In genomic region chr3:87733098-87733497, GRCm38 (mm10) we compare ENCODE assay signal across 21 mouse cellular contexts. TPM values are rescaled to one million over a fixed set of nuclear protein-coding genes. Genes with fewer than 3 reads are reported as not detected.
DNase-seq lines count a peak whose midpoint lies in the region; TF ChIP-seq lines count a peak whose summit lies in the region.
"Had no signal": no experiment of that assay in that cellular context is flagged by ENCODE, and none has a peak within 500 bp of the region (broad histone marks: within the 10 kb centered on the region; RNA-seq: fewer than 3 reads in every experiment).

No protein-coding gene starts in this region.

- no peak for TF ChIP-seq CTCF in liver, adult 2 months (IDR thresholded peaks at IDR 0.05; ENCODE audit: low read depth, low read length)

- no peaks in the 10 kb centered on the region for H3K27me3 ChIP-seq in liver, adult 2 months (ENCODE audit: control insufficient read depth, insufficient read depth, low read length)
- H3K27me3 ChIP-seq: embryonic facial prominence, embryonic 13.5 days; embryonic facial prominence, embryonic 15.5 days; forebrain, embryonic 12.5 days had no signal

- no peaks in the 10 kb centered on the region for H3K79me2 ChIP-seq in liver, adult 2 months (ENCODE audit: control insufficient read depth, insufficient read depth, low read length)

- no peak overlapping the region for H3K27ac ChIP-seq in liver, adult 2 months (replicated peaks; ENCODE audit: insufficient read depth, low read depth, low read length)
- H3K27ac ChIP-seq: embryonic facial prominence, embryonic 13.5 days; embryonic facial prominence, embryonic 15.5 days; forebrain, embryonic 10.5 days; forebrain, embryonic 12.5 days had no signal

- peaks cover 54% of the 10 kb centered on the region for H3K36me3 ChIP-seq in liver, adult 2 months (ENCODE audit: control insufficient read depth, insufficient read depth, low read length)

- H3K4me1 ChIP-seq in liver, adult 2 months (ENCODE audit: control insufficient read depth, insufficient read depth, low read length): no peaks in the 10 kb centered on the region
- H3K4me1 ChIP-seq: embryonic facial prominence, embryonic 13.5 days; embryonic facial prominence, embryonic 15.5 days; forebrain, embryonic 10.5 days; forebrain, embryonic 12.5 days had no signal

- no peak for TF ChIP-seq POLR2A in liver, adult 2 months (IDR thresholded peaks at IDR 0.05; ENCODE audit: extremely low read depth, insufficient read depth, low read length)

- DNase-seq in adrenal gland, postnatal 10 days: peak; percentile 77
- no peak for DNase-seq in adrenal gland, adult 8-10 months
- DNase-seq in gastrocnemius, adult 18-20 months (ENCODE audit: low spot score): peak; percentile 13
- no peak for DNase-seq in gastrocnemius, postnatal 10 days
- DNase-seq in liver, adult 2 months (ENCODE audit: extremely low read depth, low read depth, low spot score): peak; percentile 6
- DNase-seq in liver: no peak
- peak; percentile 44 for DNase-seq in adrenal gland, postnatal 25 days
- DNase-seq in frontal cortex, adult 2 months (ENCODE audit: extremely low spot score in 1 of 2, low spot score in 1 of 2): no peak
- DNase-seq: cerebellum, adult 11 months; cerebellum, adult 18-20 months; cerebellum, adult 8-10 months; cerebellum, adult 9-11 months; cerebellum, postnatal 14 days; cerebellum, postnatal 36 days; embryo, embryonic 11 days had no signal

- H3K9ac ChIP-seq in liver, adult 2 months (ENCODE audit: low read depth, low read length): no peak overlapping the region
- H3K9ac ChIP-seq: embryonic facial prominence, embryonic 13.5 days; embryonic facial prominence, embryonic 15.5 days; forebrain, embryonic 12.5 days had no signal

- WGBS in liver, adult 2 months: 72% methylated on average over 4 of the region's 4 CpGs

- no peak overlapping the region for H3K4me3 ChIP-seq in liver, adult 2 months (ENCODE audit: insufficient read depth, low read depth, low read length)
- H3K4me3 ChIP-seq: embryonic facial prominence, embryonic 13.5 days; embryonic facial prominence, embryonic 15.5 days; erythroblast, embryonic 14.5 days; forebrain, embryonic 10.5 days; forebrain, embryonic 12.5 days had no signal

RNA-seq across cellular contexts. Expression of gene Lrrc71, which starts 15.3 kb away (rescaled TPM):
- total RNA-seq in adrenal gland, postnatal 10 days (2021): under 1 TPM; 0.24 to 0.58 TPM
- 1 to 10 TPM in 1 of 4 experiments, under 1 TPM in 3; 0.32 to 1.6 (median 0.82) TPM for total RNA-seq in adrenal gland, adult 8-10 months (2022)
- total RNA-seq in gastrocnemius, adult 18-20 months (2021): not detected
- total RNA-seq in gastrocnemius, postnatal 10 days (2021): under 1 TPM in 1 of 2 experiments, not detected in 1; 0.11 TPM
- total RNA-seq in liver, adult 2 months (2014; rRNA removed): under 0.01 and 0.07 TPM in 2 replicates
- polyA plus RNA-seq in liver, adult 2 months (2012; rRNA removed): 0.04 and 0.06 TPM in 2 replicates
- total RNA-seq in adrenal gland, postnatal 25 days (2021): 0.94 TPM in 1 of 2 replicates, not detected in the other
- polyA plus RNA-seq in frontal cortex, adult 2 months (2012; rRNA removed): 0.19 and 0.40 TPM in 2 replicates
- polyA plus RNA-seq: embryonic facial prominence, embryonic 11.5 days; erythroblast, embryonic 14.5 days had no signal

Comparison
In these comparisons a context has a peak if more than half of its experiments do, and no peak if none do; other contexts are left out.
1. DNase-seq: peak in adrenal gland, postnatal 10 days (single experiment), gastrocnemius, adult 18-20 months (single experiment), liver, adult 2 months (single experiment) and adrenal gland, postnatal 25 days (single experiment); none in adrenal gland, adult 8-10 months (single experiment), gastrocnemius, postnatal 10 days (single experiment), liver (single experiment) and frontal cortex, adult 2 months (0 of 2).